Mouse (Mus musculus) hindbrain, embryonic 14.5 days (tissue): ENCODE results near the gene Lpar3. TPM values are rescaled to one million over a fixed set of nuclear protein-coding genes. Genes with fewer than 3 reads are reported as not detected.

Source experiments
- ATAC-seq: fragments of 200-750 bp; cut with Nextera tagmentation; 2 replicates; pipeline ENCODE4 v1.8.0; 2017; ENCODE audit warnings: moderate number of reproducible peaks, mild to moderate bottlenecking, moderate TSS enrichment, moderate library complexity; ENCODE audit not compliant: low FRiP score
- DNase-seq: peaks from one replicate; pipeline ENCODE4 v3.0.0-alpha.2; 2015; ENCODE audit warnings: low spot score
- H3K27ac ChIP-seq: fragments of 300-500 bp; sonication (generic); 2 replicates; pipeline ENCODE4 v1.5.1; 2014; ENCODE audit warnings: mild to moderate bottlenecking, moderate library complexity
- H3K27me3 ChIP-seq: fragments of 300-500 bp; sonication (generic); 2 replicates; pipeline ENCODE4 v1.6.1; 2014; ENCODE audit warnings: mild to moderate bottlenecking, low read length, mixed read lengths; ENCODE audit not compliant: control insufficient read depth, insufficient read depth
- H3K36me3 ChIP-seq: fragments of 300-500 bp; sonication (generic); replicated peaks from 2 replicates; pipeline ENCODE4 v1.6.1; 2014; ENCODE audit not compliant: control insufficient read depth, insufficient read depth
- H3K4me1 ChIP-seq: fragments of 300-500 bp; sonication (generic); replicated peaks from 2 replicates; pipeline ENCODE4 v1.6.1; 2014; ENCODE audit warnings: antibody characterized with exemption, low read length, mixed read lengths; ENCODE audit not compliant: control insufficient read depth, insufficient read depth
- H3K4me2 ChIP-seq: fragments of 300-500 bp; sonication (generic); replicated peaks from 2 replicates; pipeline ENCODE4 v1.6.1; 2014; ENCODE audit warnings: mild to moderate bottlenecking, moderate library complexity
- H3K4me3 ChIP-seq: fragments of 300-500 bp; sonication (generic); replicated peaks from 2 replicates; pipeline ENCODE4 v1.5.1; 2014; ENCODE audit warnings: mild to moderate bottlenecking, low read length
- H3K9ac ChIP-seq: fragments of 300-500 bp; sonication (generic); 2 replicates; pipeline ENCODE4 v1.6.1; 2014
- H3K9me3 ChIP-seq: fragments of 300-500 bp; sonication (generic); 2 replicates; pipeline ENCODE4 v1.6.1; 2016; ENCODE audit warnings: low read length; ENCODE audit not compliant: control insufficient read depth
- WGBS: fragments of 180-500 bp; shearing (Covaris S2); extraction: QIAGEN DNeasy Blood & Tissue Kit; methylation state at CpG from one replicate; pipeline ENCODE4 v1.1.7; 2014; 5-methylcytosine and 5-hydroxymethylcytosine counted together
- polyA plus RNA-seq: library from polyadenylated mRNA; unstranded; fragments of >200 nt; fragmentation: Nextera tagmentation; extraction: Ambion mirVana; gene quantifications from 2 replicates; pipeline ENCODE4 v1.2.1, GENCODE M21; 2014

Gene Lpar3
- 0.37 and 0.81 TPM in 2 replicates for polyA plus RNA-seq

- no peaks in the 10 kb centered on the region for H3K36me3 ChIP-seq
- H3K4me2 ChIP-seq = peak within 1 kb of the TSS; percentile 64
- H3K27ac ChIP-seq = no peak within 1 kb of the TSS
- no peaks in the 10 kb centered on the region for H3K9me3 ChIP-seq
- peak within 1 kb of the TSS; percentile 38 for H3K9ac ChIP-seq
- peaks cover 10% of the 10 kb centered on the region; the same call in 1 of the 2 replicates for H3K4me1 ChIP-seq
- under 1% methylated on average over 67 of the region's 73 CpGs for WGBS
- DNase-seq (peak; percentile 53), ATAC-seq (peak; percentile 77)
- H3K4me3 ChIP-seq = peak within 1 kb of the TSS; percentile 37
- peaks cover 49% of the 10 kb centered on the region for H3K27me3 ChIP-seq
These were observed at the start of gene Lpar3 for GRCm38 (mm10) chr3:146220776-146221486. TSS of gene Lpar3 (plus strand) at chr3:146220963.

GRCm38 (mm10) chr3:146173030-146173429 lies 47.7 kb upstream of the Lpar3 start:
- Histone ChIP-seq H3K9me3 (peaks cover 7% of the 10 kb centered on the region; the same call in 1 of the 2 replicates), H3K27ac (no peak overlapping the region), H3K9ac (no peak overlapping the region), H3K27me3 (no peaks in the 10 kb centered on the region), H3K4me3 (no peak overlapping the region), H3K4me2 (no peak overlapping the region), H3K36me3 (no peaks in the 10 kb centered on the region), H3K4me1 (no peaks in the 10 kb centered on the region)
- DNase-seq (no peak), ATAC-seq (no peak)
- WGBS = 71% methylated on average over 5 of the region's 5 CpGs

GRCm38 (mm10) chr3:146174215-146174614 lies 46.5 kb upstream of the Lpar3 start:
- DNase-seq (no peak), ATAC-seq (no peak)
- 91% methylated on average over 9 of the region's 9 CpGs for WGBS
- H3K9ac ChIP-seq = no peak overlapping the region
- no peak overlapping the region for H3K4me3 ChIP-seq
- no peaks in the 10 kb centered on the region for H3K27me3 ChIP-seq
- no peak overlapping the region for H3K4me2 ChIP-seq
- no peaks in the 10 kb centered on the region for H3K4me1 ChIP-seq
- H3K27ac ChIP-seq = no peak overlapping the region
- H3K9me3 ChIP-seq = peaks cover 7% of the 10 kb centered on the region; the same call in 1 of the 2 replicates
- H3K36me3 ChIP-seq = no peaks in the 10 kb centered on the region

GRCm38 (mm10) chr3:146177295-146177694 lies 43.5 kb upstream of the Lpar3 start:
- H3K27me3 ChIP-seq = peaks cover 8% of the 10 kb centered on the region; the same call in 1 of the 2 replicates
- H3K9me3 ChIP-seq = no peaks in the 10 kb centered on the region
- WGBS = 83% methylated on average over 7 of the region's 7 CpGs
- no peak overlapping the region for H3K4me3 ChIP-seq
- DNase-seq = no peak
- no peak overlapping the region for H3K9ac ChIP-seq
- H3K4me2 ChIP-seq = 0 out of 2 replicates have a peak overlapping the region, but pooled peaks have one; percentile 57
- H3K36me3 ChIP-seq = no peaks in the 10 kb centered on the region
- no peak overlapping the region for H3K27ac ChIP-seq
- no peaks in the 10 kb centered on the region for H3K4me1 ChIP-seq
- ATAC-seq = no peak

DNA sequence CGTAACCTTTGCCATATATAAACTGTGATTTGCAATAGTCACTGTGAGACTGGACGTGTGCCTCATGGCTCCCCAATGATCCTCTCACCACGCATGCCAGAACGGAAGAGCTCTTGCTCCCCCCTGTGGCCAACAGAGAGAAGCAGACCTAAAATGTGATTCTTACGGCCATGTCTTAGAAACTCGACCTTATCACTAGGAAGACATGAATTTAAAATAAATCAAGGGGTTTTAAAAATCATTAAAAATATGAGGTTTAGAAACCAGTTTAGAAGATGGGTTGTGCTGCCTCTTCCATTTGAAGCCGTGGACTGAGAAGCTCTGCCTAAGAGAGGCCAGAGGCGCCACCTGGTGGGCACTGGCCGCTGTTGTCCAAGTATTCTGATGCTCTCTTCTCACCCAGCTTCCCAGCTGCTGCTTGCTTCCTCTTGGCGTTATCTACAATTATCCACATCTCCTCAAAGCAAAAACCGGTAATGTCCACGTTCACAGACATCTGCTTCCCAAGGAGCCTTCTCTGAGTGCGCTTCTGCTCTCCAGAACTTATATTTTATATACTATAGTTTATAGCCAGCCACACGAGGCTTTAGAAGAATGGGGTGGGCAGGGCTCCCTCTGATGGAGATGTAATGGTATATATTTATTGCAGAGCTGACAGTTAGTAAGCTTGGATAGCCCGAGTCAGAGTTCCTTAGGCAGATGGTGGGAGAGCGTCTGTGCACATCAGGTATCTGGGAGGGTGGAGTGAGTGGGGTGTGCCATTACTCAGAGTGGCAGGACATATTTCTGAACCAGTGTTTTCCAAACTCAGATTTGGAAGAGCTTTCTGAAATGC lies 42.8 kb upstream of the Lpar3 start:
- peak; percentile 87 for ATAC-seq
- Histone ChIP-seq H3K27me3 (peaks cover 8% of the 10 kb centered on the region; the same call in 1 of the 2 replicates), H3K4me1 (no peaks in the 10 kb centered on the region), H3K4me2 (peak overlapping the region; percentile 57), H3K9me3 (no peaks in the 10 kb centered on the region), H3K9ac (peak overlapping the region; percentile 56; the same call in 1 of the 2 replicates), H3K4me3 (peak overlapping the region; percentile 24), H3K27ac (no peak overlapping the region), H3K36me3 (no peaks in the 10 kb centered on the region)
- peak; percentile 93 for DNase-seq
- 5% methylated on average over 16 of the region's 16 CpGs for WGBS

- H3K4me1 ChIP-seq = peaks cover 3% of the 10 kb centered on the region; the same call in 1 of the 2 replicates
- H3K36me3 ChIP-seq = no peaks in the 10 kb centered on the region
- no peak overlapping the region for H3K4me3 ChIP-seq
- DNase-seq = no peak
- peaks cover 12% of the 10 kb centered on the region for H3K27me3 ChIP-seq
- H3K9me3 ChIP-seq = no peaks in the 10 kb centered on the region
- no peak overlapping the region for H3K4me2 ChIP-seq
- ATAC-seq = no peak
- WGBS = 35% methylated on average over 2 of the region's 2 CpGs
- H3K9ac ChIP-seq = no peak overlapping the region
- H3K27ac ChIP-seq = no peak overlapping the region
These were observed 40.4 kb upstream of the Lpar3 start for GRCm38 (mm10) chr3:146180341-146180740.

DNA sequence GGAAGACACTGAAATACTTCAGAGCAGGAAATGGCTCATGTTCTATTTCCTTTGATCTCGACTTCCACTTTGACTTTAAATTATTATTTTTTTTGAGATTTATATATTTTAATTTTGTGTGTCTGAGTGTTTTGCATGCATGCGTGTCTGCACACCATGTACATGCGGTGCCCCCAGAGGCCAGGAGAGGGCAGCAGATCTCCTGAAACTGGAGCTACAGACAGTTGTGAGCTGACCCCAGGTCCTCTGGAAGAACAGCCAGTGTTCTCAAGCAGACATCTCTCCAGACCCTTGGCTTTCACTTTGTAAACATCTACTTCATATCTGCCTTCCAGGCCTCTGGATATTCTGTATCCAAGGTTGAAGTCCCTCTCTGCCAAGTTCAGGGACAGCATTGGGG lies 39.8 kb upstream of the Lpar3 start:
- Histone ChIP-seq H3K4me2 (no peak overlapping the region), H3K36me3 (no peaks in the 10 kb centered on the region), H3K9me3 (no peaks in the 10 kb centered on the region), H3K9ac (no peak overlapping the region), H3K4me1 (peaks cover 10% of the 10 kb centered on the region; the same call in 1 of the 2 replicates), H3K27me3 (peaks cover 12% of the 10 kb centered on the region), H3K27ac (no peak overlapping the region), H3K4me3 (no peak overlapping the region)
- DNase-seq (peak; percentile 52), ATAC-seq (no peak)
- WGBS = 37% methylated on average over 3 of the region's 3 CpGs

- 18% methylated on average over 13 of the region's 13 CpGs for WGBS
- H3K36me3 ChIP-seq = no peaks in the 10 kb centered on the region
- peaks cover 10% of the 10 kb centered on the region; the same call in 1 of the 2 replicates for H3K4me1 ChIP-seq
- peaks cover 8% of the 10 kb centered on the region for H3K27me3 ChIP-seq
- no peak overlapping the region for H3K4me3 ChIP-seq
- no peaks in the 10 kb centered on the region for H3K9me3 ChIP-seq
- peak overlapping the region; percentile 18; the same call in 1 of the 2 replicates for H3K27ac ChIP-seq
- peak overlapping the region; percentile 24; the same call in 1 of the 2 replicates for H3K4me2 ChIP-seq
- DNase-seq (peak; percentile 93), ATAC-seq (peak; percentile 82)
- H3K9ac ChIP-seq = no peak overlapping the region
These were observed 35.6 kb upstream of the Lpar3 start for GRCm38 (mm10) chr3:146184992-146185657.
